In the genomic region with DNA sequence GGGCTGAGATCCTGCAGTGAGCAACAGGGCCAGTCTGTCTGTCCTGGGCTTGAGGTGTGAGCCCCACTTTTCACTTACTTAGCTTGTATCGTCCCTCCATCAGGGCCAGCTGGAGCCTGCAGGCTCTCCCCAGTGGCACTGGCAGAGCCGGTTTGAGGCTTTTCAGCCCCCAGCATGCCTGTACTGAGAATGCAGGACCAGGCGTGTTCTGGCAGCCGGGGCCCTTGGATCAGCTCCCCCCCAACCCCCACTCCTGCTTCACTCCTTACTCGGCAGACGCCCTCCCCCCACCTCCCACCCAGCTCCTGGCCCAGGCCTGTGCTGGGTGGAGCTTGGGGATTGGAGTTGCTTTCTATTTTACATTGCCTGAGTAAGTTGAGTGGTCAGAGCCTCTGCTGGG, we compare ENCODE assay signal across 8 mouse cellular contexts. TPM values are rescaled to one million over a fixed set of nuclear protein-coding genes. Genes with fewer than 3 reads are reported as not detected.
DNase-seq lines count a peak whose midpoint lies in the region; ATAC-seq and TF ChIP-seq lines count a peak whose summit lies in the region.

No protein-coding gene starts in this region.

- 55% methylated on average over 6 of the region's 6 CpGs for WGBS in liver, embryonic 12.5 days (ENCODE audit: insufficient replicate concordance)
- 7% methylated on average over 6 of the region's 6 CpGs for WGBS in embryonic facial prominence, embryonic 15.5 days
- WGBS in kidney, embryonic 14.5 days, result 24% methylated on average over 6 of the region's 6 CpGs
- 28% methylated on average over 5 of the region's 6 CpGs for WGBS in lung, postnatal 0 days
- WGBS in thymus, adult 2 months, result 96% methylated on average over 6 of the region's 6 CpGs

- no peak for ATAC-seq in liver, embryonic 12.5 days
- ATAC-seq in embryonic facial prominence, embryonic 15.5 days (ENCODE audit: insufficient number of reproducible peaks, low FRiP score, low TSS enrichment, low read depth), result peak; percentile 63; the same call in 1 of the 2 replicates
- ATAC-seq in kidney, embryonic 14.5 days (ENCODE audit: low FRiP score, low TSS enrichment), result peak; percentile 39; the same call in 1 of the 2 replicates
- peak; percentile 72 for ATAC-seq in lung, postnatal 0 days

- H3K9me3 ChIP-seq in liver, embryonic 12.5 days (replicated peaks), result no peaks in the 10 kb centered on the region
- H3K9me3 ChIP-seq in embryonic facial prominence, embryonic 15.5 days (replicated peaks), result no peaks in the 10 kb centered on the region
- no peaks in the 10 kb centered on the region for H3K9me3 ChIP-seq in kidney, embryonic 14.5 days (ENCODE audit: control insufficient read depth, low read length)
- no peaks in the 10 kb centered on the region for H3K9me3 ChIP-seq in lung, postnatal 0 days (ENCODE audit: low read length)

- no peak overlapping the region for H3K4me2 ChIP-seq in liver, embryonic 12.5 days
- peak overlapping the region; percentile 29; the same call in 1 of the 2 replicates for H3K4me2 ChIP-seq in embryonic facial prominence, embryonic 15.5 days (replicated peaks)
- no peak overlapping the region for H3K4me2 ChIP-seq in kidney, embryonic 14.5 days (replicated peaks; ENCODE audit: low read depth, low read length)
- no peak overlapping the region for H3K4me2 ChIP-seq in lung, postnatal 0 days (replicated peaks; ENCODE audit: low read depth, low read length)

- no peak for TF ChIP-seq EP300 in lung, postnatal 0 days (IDR thresholded peaks at IDR 0.05)

- H3K4me3 ChIP-seq in liver, embryonic 12.5 days, result no peak overlapping the region
- H3K4me3 ChIP-seq in embryonic facial prominence, embryonic 15.5 days (replicated peaks), result no peak overlapping the region
- no peak overlapping the region for H3K4me3 ChIP-seq in kidney, embryonic 14.5 days (ENCODE audit: low read length)
- no peak overlapping the region for H3K4me3 ChIP-seq in lung, postnatal 0 days (ENCODE audit: low read depth, low read length)
- H3K4me3 ChIP-seq in thymus, adult 2 months (ENCODE audit: control insufficient read depth, insufficient read depth, low read length), result no peak overlapping the region

- 0 out of 2 replicates have a peak, but pooled peaks cover 2% of the 10 kb centered on the region for H3K36me3 ChIP-seq in liver, embryonic 12.5 days
- peaks cover 5% of the 10 kb centered on the region; the same call in 1 of the 2 replicates for H3K36me3 ChIP-seq in embryonic facial prominence, embryonic 15.5 days
- H3K36me3 ChIP-seq in kidney, embryonic 14.5 days (ENCODE audit: control insufficient read depth, insufficient read depth, low read length), result peaks cover 11% of the 10 kb centered on the region; the same call in 1 of the 2 replicates
- H3K36me3 ChIP-seq in lung, postnatal 0 days (ENCODE audit: insufficient read depth, low read length), result no peaks in the 10 kb centered on the region
- H3K36me3 ChIP-seq in thymus, adult 2 months (ENCODE audit: control insufficient read depth, insufficient read depth, low read length), result no peaks in the 10 kb centered on the region

- DNase-seq in liver, result peak; percentile 47
- peak; percentile 60 for DNase-seq in lung, postnatal 0 days (ENCODE audit: low spot score)
- DNase-seq in testis, postnatal 14 days (ENCODE audit: low spot score), result peak; percentile 69
- no peak for DNase-seq in thymus, adult 2 months
- no peak for DNase-seq in ovary, postnatal 14 days (ENCODE audit: low spot score)

- no peak for TF ChIP-seq POLR2A in thymus, adult 2 months (IDR thresholded peaks at IDR 0.05; ENCODE audit: control insufficient read depth, extremely low read depth, insufficient read depth, low read length, poor library complexity)

- H3K27me3 ChIP-seq in liver, embryonic 12.5 days (replicated peaks), result no peaks in the 10 kb centered on the region
- no peaks in the 10 kb centered on the region for H3K27me3 ChIP-seq in embryonic facial prominence, embryonic 15.5 days
- no peaks in the 10 kb centered on the region for H3K27me3 ChIP-seq in kidney, embryonic 14.5 days (ENCODE audit: control insufficient read depth, insufficient read depth, low read length)
- no peaks in the 10 kb centered on the region for H3K27me3 ChIP-seq in lung, postnatal 0 days (replicated peaks; ENCODE audit: insufficient read depth, low read length)
- no peaks in the 10 kb centered on the region for H3K27me3 ChIP-seq in thymus, adult 2 months (ENCODE audit: control insufficient read depth, insufficient read depth, low read length)

- no peak overlapping the region for H3K9ac ChIP-seq in liver, embryonic 12.5 days
- no peak overlapping the region; the same call in 1 of the 2 replicates for H3K9ac ChIP-seq in embryonic facial prominence, embryonic 15.5 days
- H3K9ac ChIP-seq in kidney, embryonic 14.5 days (ENCODE audit: low read depth, low read length), result no peak overlapping the region
- H3K9ac ChIP-seq in lung, postnatal 0 days (replicated peaks; ENCODE audit: low read depth), result peak overlapping the region; percentile 3; the same call in 1 of the 2 replicates

- no peak overlapping the region for H3K27ac ChIP-seq in liver, embryonic 12.5 days
- H3K27ac ChIP-seq in embryonic facial prominence, embryonic 15.5 days (replicated peaks), result peak overlapping the region; percentile 92
- H3K27ac ChIP-seq in kidney, embryonic 14.5 days (ENCODE audit: low read depth, low read length), result peak overlapping the region; percentile 65
- H3K27ac ChIP-seq in lung, postnatal 0 days (ENCODE audit: low read length), result peak overlapping the region; percentile 78
- H3K27ac ChIP-seq in thymus, adult 2 months (ENCODE audit: control insufficient read depth, insufficient read depth, low read length), result no peak overlapping the region

- no peak for TF ChIP-seq CTCF in lung, postnatal 0 days (IDR thresholded peaks at IDR 0.05)
- TF ChIP-seq CTCF in thymus, adult 2 months (IDR thresholded peaks at IDR 0.05; ENCODE audit: borderline replicate concordance, control insufficient read depth, extremely low read depth, insufficient read depth, low read length, poor library complexity), result no peak

- peaks cover 24% of the 10 kb centered on the region; the same call in 1 of the 2 replicates for H3K4me1 ChIP-seq in liver, embryonic 12.5 days
- peaks cover 71% of the 10 kb centered on the region for H3K4me1 ChIP-seq in embryonic facial prominence, embryonic 15.5 days
- peaks cover 20% of the 10 kb centered on the region; the same call in 1 of the 2 replicates for H3K4me1 ChIP-seq in kidney, embryonic 14.5 days (ENCODE audit: control insufficient read depth, insufficient read depth, low read length)
- H3K4me1 ChIP-seq in lung, postnatal 0 days (ENCODE audit: insufficient read depth, low read depth, low read length), result peaks cover 14% of the 10 kb centered on the region; the same call in 1 of the 2 replicates
- peaks cover 4% of the 10 kb centered on the region; the same call in 1 of the 2 replicates for H3K4me1 ChIP-seq in thymus, adult 2 months (replicated peaks; ENCODE audit: control insufficient read depth, insufficient read depth, low read length)

RNA-seq across cellular contexts. Expression of a gene that starts 16.3 kb away (rescaled TPM):
- polyA plus RNA-seq in liver, embryonic 12.5 days (2016; fragmentation: Nextera tagmentation; extraction: Ambion mirVana), result 4.5 TPM in 2 replicates
- 20.7 and 21.3 TPM in 2 replicates for polyA plus RNA-seq in embryonic facial prominence, embryonic 15.5 days (2015; fragmentation: Nextera tagmentation; extraction: Ambion mirVana)
- 13.5 and 17.5 TPM in 2 replicates for polyA plus RNA-seq in kidney, embryonic 14.5 days (2014; fragmentation: Nextera tagmentation; extraction: Ambion mirVana)
- 16.4 and 18.2 TPM in 2 replicates for polyA plus RNA-seq in lung, postnatal 0 days (2015; fragmentation: Nextera tagmentation; extraction: Ambion mirVana)
- 24.6 and 25.1 TPM in 2 replicates for polyA plus RNA-seq in thymus, adult 2 months (2012; rRNA removed)

Comparison
In these comparisons a context has a peak if more than half of its experiments do, and no peak if none do; other contexts are left out.
1. DNase-seq: peak in liver (single experiment), lung, postnatal 0 days (single experiment) and testis, postnatal 14 days (single experiment); none in thymus, adult 2 months (single experiment) and ovary, postnatal 14 days (single experiment).
2. H3K27ac ChIP-seq: peak in embryonic facial prominence, embryonic 15.5 days (single experiment), kidney, embryonic 14.5 days (single experiment) and lung, postnatal 0 days (single experiment); none in liver, embryonic 12.5 days (single experiment) and thymus, adult 2 months (single experiment).